Mouse (Mus musculus) midbrain, embryonic 14.5 days (tissue): ENCODE measurements around the gene Smarcal1. TPM values are rescaled to one million over a fixed set of nuclear protein-coding genes. Genes with fewer than 3 reads are reported as not detected.

Experiments used
- ATAC-seq: fragments of 200-750 bp; cut with Nextera tagmentation; 2 replicates; pipeline ENCODE4 v1.8.0; 2017; ENCODE audit warnings: moderate number of reproducible peaks, moderate library complexity; ENCODE audit not compliant: low FRiP score, low TSS enrichment
- DNase-seq: peaks from one replicate; pipeline ENCODE4 v3.0.0-alpha.2; 2015
- H3K27ac ChIP-seq: fragments of 300-500 bp; sonication (generic); replicated peaks from 2 replicates; pipeline ENCODE4 v1.5.1; 2014; ENCODE audit warnings: mild to moderate bottlenecking, low read depth, low read length, moderate library complexity
- H3K27me3 ChIP-seq: fragments of 300-500 bp; sonication (generic); 2 replicates; pipeline ENCODE4 v1.6.1; 2014; ENCODE audit warnings: low read length, control low read depth, mixed read lengths; ENCODE audit not compliant: control insufficient read depth, insufficient read depth
- H3K36me3 ChIP-seq: fragments of 300-500 bp; sonication (generic); 2 replicates; pipeline ENCODE4 v1.6.1; 2014; ENCODE audit warnings: low read length, control low read depth; ENCODE audit not compliant: control insufficient read depth, insufficient read depth
- H3K4me1 ChIP-seq: fragments of 300-500 bp; sonication (generic); 2 replicates; pipeline ENCODE4 v1.6.1; 2014; ENCODE audit warnings: mild to moderate bottlenecking, antibody characterized with exemption, low read length, control low read depth; ENCODE audit not compliant: control insufficient read depth, insufficient read depth
- H3K4me2 ChIP-seq: fragments of 300-500 bp; sonication (generic); 2 replicates; pipeline ENCODE4 v1.6.1; 2014; ENCODE audit warnings: mild to moderate bottlenecking, low read length, moderate library complexity
- H3K4me3 ChIP-seq: fragments of 300-500 bp; sonication (generic); replicated peaks from 2 replicates; pipeline ENCODE4 v1.5.1; 2014; ENCODE audit warnings: low read depth, low read length
- H3K9ac ChIP-seq: fragments of 300-500 bp; sonication (generic); replicated peaks from 2 replicates; pipeline ENCODE4 v1.6.1; 2014; ENCODE audit warnings: mild to moderate bottlenecking, low read length, moderate library complexity
- H3K9me3 ChIP-seq: fragments of 300-500 bp; sonication (generic); 2 replicates; pipeline ENCODE4 v1.6.1; 2016; ENCODE audit warnings: low read length, control low read depth, mixed read lengths; ENCODE audit not compliant: control insufficient read depth
- WGBS: fragments of 180-500 bp; shearing (Covaris S2); extraction: QIAGEN DNeasy Blood & Tissue Kit; methylation state at CpG from one replicate; pipeline ENCODE4 v1.1.7; 2014; 5-methylcytosine and 5-hydroxymethylcytosine counted together
- polyA plus RNA-seq: library from polyadenylated mRNA; unstranded; fragments of >200 nt; fragmentation: Nextera tagmentation; extraction: Ambion mirVana; gene quantifications from 2 replicates; pipeline ENCODE4 v1.2.1, GENCODE M21; 2014

Gene Smarcal1
- polyA plus RNA-seq, 1 experiment from 2014 or later = 35.9 TPM

- peak overlapping the region; percentile 94; the same call in 1 of the 2 replicates for H3K27ac ChIP-seq
- H3K4me3 ChIP-seq = peak overlapping the region; percentile 72
- WGBS = 72% methylated on average over 4 of the region's 4 CpGs
- H3K36me3 ChIP-seq = peaks cover 28% of the 10 kb centered on the region
- no peaks in the 10 kb centered on the region for H3K9me3 ChIP-seq
- H3K27me3 ChIP-seq = no peaks in the 10 kb centered on the region
- DNase-seq = no peak
- H3K4me2 ChIP-seq = peak overlapping the region; percentile 64
- ATAC-seq = no peak
- H3K4me1 ChIP-seq = peaks cover 10% of the 10 kb centered on the region
- peak overlapping the region; percentile 62 for H3K9ac ChIP-seq
Measured at GRCm38 (mm10) chr1:72583906-72584305, 855 bp downstream of the Smarcal1 start.

- H3K36me3 ChIP-seq = peaks cover 45% of the 10 kb centered on the region
- H3K9me3 ChIP-seq = no peaks in the 10 kb centered on the region
- WGBS = 89% methylated on average over 17 of the region's 17 CpGs
- H3K27me3 ChIP-seq = no peaks in the 10 kb centered on the region
- no peak for DNase-seq
- H3K4me1 ChIP-seq = peaks cover 10% of the 10 kb centered on the region
- no peak overlapping the region for H3K27ac ChIP-seq
- no peak overlapping the region; the same call in 1 of the 2 replicates for H3K9ac ChIP-seq
- no peak overlapping the region for H3K4me2 ChIP-seq
- no peak for ATAC-seq
- H3K4me3 ChIP-seq = no peak overlapping the region
Measured at GRCm38 (mm10) chr1:72585971-72586875, 3.2 kb downstream of the Smarcal1 start.

GRCm38 (mm10) chr1:72587532-72587931, 4.5 kb downstream of the Smarcal1 start:
- Histone ChIP-seq H3K36me3 (peaks cover 58% of the 10 kb centered on the region), H3K4me2 (no peak overlapping the region), H3K27ac (no peak overlapping the region), H3K4me1 (peaks cover 10% of the 10 kb centered on the region), H3K27me3 (no peaks in the 10 kb centered on the region), H3K9me3 (no peaks in the 10 kb centered on the region), H3K9ac (no peak overlapping the region), H3K4me3 (no peak overlapping the region)
- ATAC-seq (no peak), DNase-seq (no peak)
- 94% methylated on average over 15 of the region's 15 CpGs for WGBS

- Histone ChIP-seq H3K9me3 (no peaks in the 10 kb centered on the region), H3K4me2 (no peak overlapping the region), H3K36me3 (peaks cover 70% of the 10 kb centered on the region), H3K9ac (no peak overlapping the region), H3K27ac (no peak overlapping the region), H3K27me3 (no peaks in the 10 kb centered on the region), H3K4me3 (no peak overlapping the region), H3K4me1 (peaks cover 8% of the 10 kb centered on the region)
- DNase-seq (no peak), ATAC-seq (no peak)
- 89% methylated on average over 2 of the region's 2 CpGs for WGBS
Measured at GRCm38 (mm10) chr1:72588763-72589162, 5.7 kb downstream of the Smarcal1 start.

DNA sequence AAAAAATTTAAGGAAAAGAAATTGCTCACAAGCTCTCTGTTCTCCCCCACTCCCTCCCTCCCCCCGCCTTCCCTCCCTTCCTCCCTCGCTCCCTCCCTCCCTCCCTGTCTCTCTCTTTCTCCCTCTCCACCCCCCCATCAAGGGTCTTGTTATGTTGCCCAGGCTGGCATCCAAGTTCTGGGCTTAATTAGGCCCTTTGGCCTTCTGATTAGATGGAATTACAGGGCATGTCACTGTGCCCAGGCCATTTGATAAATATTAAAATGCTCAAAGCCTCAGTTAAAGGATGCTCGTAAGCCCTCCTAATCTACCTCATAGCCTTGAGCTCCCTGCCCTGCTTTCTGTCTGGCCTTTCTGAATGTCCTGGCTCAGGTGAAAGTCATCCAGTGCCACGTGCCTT, 7.6 kb downstream of the Smarcal1 start:
- Histone ChIP-seq H3K36me3 (peaks cover 81% of the 10 kb centered on the region), H3K9me3 (no peaks in the 10 kb centered on the region), H3K4me2 (no peak overlapping the region), H3K27me3 (no peaks in the 10 kb centered on the region), H3K9ac (no peak overlapping the region), H3K27ac (no peak overlapping the region), H3K4me1 (no peaks in the 10 kb centered on the region), H3K4me3 (no peak overlapping the region)
- ATAC-seq (no peak), DNase-seq (no peak)
- WGBS = 90% methylated on average over 4 of the region's 4 CpGs

- Histone ChIP-seq H3K9ac (no peak overlapping the region), H3K36me3 (peaks cover 80% of the 10 kb centered on the region), H3K4me3 (no peak overlapping the region), H3K4me1 (no peaks in the 10 kb centered on the region), H3K9me3 (no peaks in the 10 kb centered on the region), H3K4me2 (no peak overlapping the region), H3K27me3 (no peaks in the 10 kb centered on the region), H3K27ac (no peak overlapping the region)
- DNase-seq (no peak), ATAC-seq (no peak)
- 93% methylated on average over 3 of the region's 3 CpGs for WGBS
Measured at GRCm38 (mm10) chr1:72592350-72592749, 9.3 kb downstream of the Smarcal1 start.

DNA sequence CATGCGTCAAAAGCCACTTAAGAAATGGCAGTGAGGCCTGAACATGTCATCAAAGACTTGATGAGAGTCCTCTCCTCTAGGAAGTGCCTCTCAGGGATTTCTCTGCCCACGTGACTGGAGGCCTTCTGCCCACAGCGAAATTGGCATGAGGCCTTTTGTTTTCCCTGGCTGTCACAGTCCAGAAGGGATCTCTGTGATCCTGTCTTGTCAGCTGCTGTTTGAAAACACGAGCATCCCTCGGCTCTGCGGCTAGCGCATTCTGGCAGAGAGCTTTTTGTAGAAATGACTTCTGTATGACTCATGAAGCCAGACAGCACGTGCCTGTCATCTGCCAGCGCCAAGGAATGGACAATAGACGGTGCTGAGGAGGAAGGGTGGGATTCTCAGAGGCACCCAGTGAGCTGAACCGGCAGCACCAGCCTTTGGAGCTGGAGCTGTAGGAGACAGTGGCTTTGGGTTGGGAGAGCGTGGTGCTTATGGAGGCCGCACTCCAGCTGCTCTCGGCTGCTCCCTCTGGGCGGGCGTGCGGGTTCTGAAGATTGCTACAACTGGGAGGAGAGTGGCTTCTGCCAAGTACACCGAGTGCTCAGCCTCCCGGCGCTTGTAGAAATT, 10.4 kb downstream of the Smarcal1 start:
- peak; percentile 50; the same call in 1 of the 2 replicates for ATAC-seq

GRCm38 (mm10) chr1:72595686-72596085, 12.6 kb downstream of the Smarcal1 start:
- H3K27ac ChIP-seq = no peak overlapping the region
- no peaks in the 10 kb centered on the region for H3K9me3 ChIP-seq
- H3K27me3 ChIP-seq = no peaks in the 10 kb centered on the region
- H3K4me3 ChIP-seq = no peak overlapping the region
- no peak for ATAC-seq
- H3K4me1 ChIP-seq = no peaks in the 10 kb centered on the region
- H3K36me3 ChIP-seq = peaks cover 89% of the 10 kb centered on the region
- WGBS = 95% methylated on average over 12 of the region's 12 CpGs
- no peak overlapping the region for H3K4me2 ChIP-seq
- H3K9ac ChIP-seq = no peak overlapping the region
- DNase-seq = no peak

More for the DNA sequence above, 10.4 kb downstream of the Smarcal1 start:
- Histone ChIP-seq H3K4me2 (no peak overlapping the region), H3K4me3 (no peak overlapping the region), H3K4me1 (no peaks in the 10 kb centered on the region), H3K9ac (no peak overlapping the region), H3K9me3 (no peaks in the 10 kb centered on the region), H3K27me3 (no peaks in the 10 kb centered on the region), H3K36me3 (peaks cover 84% of the 10 kb centered on the region), H3K27ac (peak overlapping the region; percentile 53)
- 67% methylated on average over 20 of the region's 20 CpGs for WGBS
- DNase-seq = peak; percentile 37
